Mouse (Mus musculus) midbrain, postnatal 0 days (tissue): ENCODE results near the gene Zfhx3. TPM values are rescaled to one million over a fixed set of nuclear protein-coding genes. Genes with fewer than 3 reads are reported as not detected.

Experiments
- ATAC-seq: fragments of 200-750 bp; cut with Nextera tagmentation; 2 replicates; pipeline ENCODE4 v1.8.0; 2017; ENCODE audit warnings: moderate number of reproducible peaks, mild to moderate bottlenecking, moderate TSS enrichment, moderate library complexity; ENCODE audit not compliant: low FRiP score
- DNase-seq: peaks from one replicate; pipeline ENCODE4 v3.0.0-alpha.2; 2015; ENCODE audit warnings: low spot score
- H3K27ac ChIP-seq: fragments of 300-500 bp; sonication (generic); 2 replicates; pipeline ENCODE4 v1.5.1; 2014; ENCODE audit warnings: low read depth, mild to moderate bottlenecking, low read length, mixed read lengths
- H3K27me3 ChIP-seq: fragments of 300-500 bp; sonication (generic); 2 replicates; pipeline ENCODE4 v1.6.1; 2014; ENCODE audit warnings: low read length, control low read depth, mixed read lengths; ENCODE audit not compliant: insufficient read depth
- H3K36me3 ChIP-seq: fragments of 300-500 bp; sonication (generic); 2 replicates; pipeline ENCODE4 v1.6.1; 2014; ENCODE audit warnings: low read length, control low read depth, mixed read lengths; ENCODE audit not compliant: insufficient read depth
- H3K4me1 ChIP-seq: fragments of 300-500 bp; sonication (generic); 2 replicates; pipeline ENCODE4 v1.6.1; 2014; ENCODE audit warnings: mild to moderate bottlenecking, control low read depth, antibody characterized with exemption, low read length, mixed read lengths; ENCODE audit not compliant: insufficient read depth
- H3K4me2 ChIP-seq: fragments of 300-500 bp; sonication (generic); 2 replicates; pipeline ENCODE4 v1.6.1; 2014; ENCODE audit warnings: low read depth, mild to moderate bottlenecking, low read length, mixed read lengths; ENCODE audit not compliant: poor library complexity, severe bottlenecking
- H3K4me3 ChIP-seq: fragments of 300-500 bp; sonication (generic); 2 replicates; pipeline ENCODE4 v1.5.1; 2014; ENCODE audit warnings: low read depth, mild to moderate bottlenecking, low read length, moderate library complexity
- H3K9ac ChIP-seq: fragments of 300-500 bp; sonication (generic); replicated peaks from 2 replicates; pipeline ENCODE4 v1.6.1; 2014; ENCODE audit warnings: mild to moderate bottlenecking, low read length, moderate library complexity, mixed read lengths; ENCODE audit not compliant: poor library complexity, severe bottlenecking
- H3K9me3 ChIP-seq: fragments of 300-500 bp; sonication (generic); 2 replicates; pipeline ENCODE4 v1.6.1; 2016; ENCODE audit warnings: low read length, control low read depth
- CTCF ChIP-seq: IDR thresholded peaks from 2 replicates; pipeline ENCODE4 v1.5.1; 2016; ENCODE audit warnings: antibody characterized with exemption, mild to moderate bottlenecking
- WGBS: fragments of 180-500 bp; shearing (Covaris S2); extraction: QIAGEN DNeasy Blood & Tissue Kit; methylation state at CpG from one replicate; pipeline ENCODE4 v1.1.7; 2014; 5-methylcytosine and 5-hydroxymethylcytosine counted together
- polyA plus RNA-seq: library from polyadenylated mRNA; unstranded; fragments of >200 nt; fragmentation: Nextera tagmentation; extraction: Ambion mirVana; gene quantifications from 2 replicates; pipeline ENCODE4 v1.2.1, GENCODE M21; 2015
- total RNA-seq: library from RNA; depleted of rRNA; stranded (reverse); fragments of >200 nt; gene quantifications from 2 replicates; pipeline ENCODE4 v1.2.3, GENCODE M21; 2014

The Zfhx3 gene
- total and polyA plus RNA-seq, 2 experiments from 2014 or later = 33.1 to 44.5 TPM

- H3K36me3 ChIP-seq = no peaks in the 10 kb centered on the region
- ATAC-seq = no peak
Measured at GRCm38 (mm10) chr8:108537686-108538551, 595.5 kb downstream of the Zfhx3 start.

GRCm38 (mm10) chr8:108538929-108539555 is 596.6 kb downstream of the Zfhx3 start:
- no peaks in the 10 kb centered on the region for H3K27me3 ChIP-seq
- H3K36me3 ChIP-seq = no peaks in the 10 kb centered on the region
- no peak for ATAC-seq
- H3K9me3 ChIP-seq = no peaks in the 10 kb centered on the region
- TF ChIP-seq CTCF = no peak
- peak overlapping the region; percentile 59 for H3K4me2 ChIP-seq
- H3K4me3 ChIP-seq = no peak overlapping the region
- 56% methylated on average over 8 of the region's 8 CpGs for WGBS
- H3K4me1 ChIP-seq = 0 out of 2 replicates have a peak, but pooled peaks cover 3% of the 10 kb centered on the region
- 0 out of 2 replicates have a peak overlapping the region, but pooled peaks have one; percentile 1 for H3K9ac ChIP-seq
- DNase-seq = no peak
- H3K27ac ChIP-seq = peak overlapping the region; percentile 81

More at GRCm38 (mm10) chr8:108537686-108538551, 595.5 kb downstream of the Zfhx3 start:
- DNase-seq = peak; percentile 52
- peak overlapping the region; percentile 39 for H3K4me3 ChIP-seq
- peak overlapping the region; percentile 81 for H3K27ac ChIP-seq
- H3K4me2 ChIP-seq = peak overlapping the region; percentile 59
- WGBS = 31% methylated on average over 25 of the region's 25 CpGs
- H3K4me1 ChIP-seq = 0 out of 2 replicates have a peak, but pooled peaks cover 3% of the 10 kb centered on the region
- H3K27me3 ChIP-seq = no peaks in the 10 kb centered on the region
- H3K9ac ChIP-seq = peak overlapping the region; percentile 40
- H3K9me3 ChIP-seq = no peaks in the 10 kb centered on the region
- no peak for TF ChIP-seq CTCF

GRCm38 (mm10) chr8:108552518-108552917 is 610.1 kb downstream of the Zfhx3 start:
- H3K4me3 ChIP-seq = no peak overlapping the region
- TF ChIP-seq CTCF = no peak
- H3K4me1 ChIP-seq = no peaks in the 10 kb centered on the region
- ATAC-seq (no peak), DNase-seq (peak; percentile 24)
- H3K36me3 ChIP-seq = no peaks in the 10 kb centered on the region
- WGBS = 81% methylated on average over 8 of the region's 8 CpGs
- no peaks in the 10 kb centered on the region for H3K27me3 ChIP-seq
- no peaks in the 10 kb centered on the region for H3K9me3 ChIP-seq
- H3K9ac ChIP-seq = no peak overlapping the region
- H3K4me2 ChIP-seq = no peak overlapping the region
- H3K27ac ChIP-seq = no peak overlapping the region

- 64% methylated on average over 11 of the region's 11 CpGs for WGBS
- no peak for DNase-seq
- no peaks in the 10 kb centered on the region for H3K4me1 ChIP-seq
- no peak for ATAC-seq
- TF ChIP-seq CTCF = no peak
- no peaks in the 10 kb centered on the region for H3K9me3 ChIP-seq
- no peak overlapping the region for H3K4me3 ChIP-seq
- H3K36me3 ChIP-seq = no peaks in the 10 kb centered on the region
- H3K27ac ChIP-seq = no peak overlapping the region
- no peak overlapping the region for H3K4me2 ChIP-seq
- no peaks in the 10 kb centered on the region for H3K27me3 ChIP-seq
- H3K9ac ChIP-seq = no peak overlapping the region
Measured at GRCm38 (mm10) chr8:108553808-108554577, 611.5 kb downstream of the Zfhx3 start.

DNA sequence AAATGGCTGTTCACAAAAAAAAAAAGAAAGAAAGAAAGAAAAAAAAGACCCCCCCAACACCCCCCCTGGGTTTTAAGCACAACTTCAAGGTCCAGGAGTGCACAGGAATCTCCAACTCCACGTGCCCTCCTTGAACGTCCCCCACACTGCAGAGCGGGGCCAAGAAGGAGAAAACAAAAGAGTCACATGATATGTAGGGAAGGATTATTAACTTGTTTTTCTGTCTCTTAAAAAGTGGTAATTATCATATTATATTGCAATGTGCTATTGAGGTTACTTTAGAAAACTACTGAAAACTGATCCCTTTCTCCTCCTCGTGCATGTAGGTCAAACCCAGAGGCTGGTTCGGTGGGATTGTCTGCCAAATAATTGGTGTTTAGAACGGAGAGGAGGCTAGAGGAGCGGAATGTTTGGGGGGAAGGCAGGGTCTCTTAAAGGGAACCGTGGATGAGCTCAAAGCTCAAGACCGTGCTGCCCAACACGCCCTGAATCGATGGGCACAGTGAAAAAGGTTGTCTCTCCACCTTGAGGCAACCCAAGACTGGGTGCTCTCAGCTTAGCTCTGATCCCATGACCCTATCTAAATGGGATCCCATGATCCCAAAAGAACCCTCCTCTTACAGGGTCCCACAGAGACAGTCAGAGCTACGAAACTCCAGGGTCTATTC is 612.3 kb downstream of the Zfhx3 start:
- H3K4me1 ChIP-seq = no peaks in the 10 kb centered on the region
- no peak for DNase-seq
- no peak overlapping the region for H3K27ac ChIP-seq
- no peak for ATAC-seq
- H3K9me3 ChIP-seq = no peaks in the 10 kb centered on the region
- no peaks in the 10 kb centered on the region for H3K36me3 ChIP-seq
- no peak for TF ChIP-seq CTCF
- H3K9ac ChIP-seq = no peak overlapping the region
- no peak overlapping the region for H3K4me2 ChIP-seq
- no peaks in the 10 kb centered on the region for H3K27me3 ChIP-seq
- WGBS = 85% methylated on average over 12 of the region's 12 CpGs
- no peak overlapping the region for H3K4me3 ChIP-seq
